Mouse (Mus musculus): ENCODE data around the gene Olig1. TPM values are rescaled to one million over a fixed set of nuclear protein-coding genes. Genes with fewer than 3 reads are reported as not detected.

Gene Olig1
- polyA plus RNA-seq, 1 experiment from 2014 or later, result 2.7 TPM

GRCm38 (mm10) chr16:91260861-91261260, 8.7 kb upstream of the Olig1 start:
- Histone ChIP-seq H3K27ac (replicated peaks; ENCODE audit: low read depth, low read length) (no peak overlapping the region), H3K4me3 (ENCODE audit: low read depth, low read length) (no peak overlapping the region), H3K4me1 (ENCODE audit: control insufficient read depth, insufficient read depth, low read length) (no peaks in the 10 kb centered on the region), H3K36me3 (replicated peaks; ENCODE audit: control insufficient read depth, insufficient read depth, low read depth, low read length) (no peaks in the 10 kb centered on the region), H3K9me3 (replicated peaks; ENCODE audit: control insufficient read depth, low read length) (no peaks in the 10 kb centered on the region), H3K4me2 (ENCODE audit: low read depth, low read length) (no peak overlapping the region), H3K27me3 (ENCODE audit: control insufficient read depth, insufficient read depth, low read length) (peaks cover 22% of the 10 kb centered on the region), H3K9ac (replicated peaks; ENCODE audit: low read length) (no peak overlapping the region)
- DNase-seq (ENCODE audit: low spot score), result no peak
- no peak for ATAC-seq (replicated peaks; ENCODE audit: insufficient number of reproducible peaks, low FRiP score, low TSS enrichment, low read depth)
- 86% methylated on average over 3 of the region's 3 CpGs for WGBS

- Histone ChIP-seq H3K9ac (replicated peaks; ENCODE audit: low read length) (no peak overlapping the region), H3K4me3 (ENCODE audit: low read depth, low read length) (no peak overlapping the region), H3K4me2 (ENCODE audit: low read depth, low read length) (no peak overlapping the region), H3K9me3 (replicated peaks; ENCODE audit: control insufficient read depth, low read length) (no peaks in the 10 kb centered on the region), H3K36me3 (replicated peaks; ENCODE audit: control insufficient read depth, insufficient read depth, low read depth, low read length) (no peaks in the 10 kb centered on the region), H3K27ac (replicated peaks; ENCODE audit: low read depth, low read length) (no peak overlapping the region), H3K4me1 (ENCODE audit: control insufficient read depth, insufficient read depth, low read length) (no peaks in the 10 kb centered on the region), H3K27me3 (ENCODE audit: control insufficient read depth, insufficient read depth, low read length) (peaks cover 18% of the 10 kb centered on the region)
- ATAC-seq (replicated peaks; ENCODE audit: insufficient number of reproducible peaks, low FRiP score, low TSS enrichment, low read depth), result no peak
- 33% methylated on average over 12 of the region's 12 CpGs for WGBS
- no peak for DNase-seq (ENCODE audit: low spot score)
These were observed 6.9 kb upstream of the Olig1 start for GRCm38 (mm10) chr16:91262467-91263220.

- H3K4me1 ChIP-seq (ENCODE audit: control insufficient read depth, insufficient read depth, low read length), result peaks cover 9% of the 10 kb centered on the region
- ATAC-seq (replicated peaks; ENCODE audit: insufficient number of reproducible peaks, low FRiP score, low TSS enrichment, low read depth) (no peak), DNase-seq (ENCODE audit: low spot score) (no peak)
- no peak overlapping the region for H3K9ac ChIP-seq (replicated peaks; ENCODE audit: low read length)
- WGBS, result 76% methylated on average over 6 of the region's 6 CpGs
- no peak overlapping the region for H3K4me3 ChIP-seq (ENCODE audit: low read depth, low read length)
- no peaks in the 10 kb centered on the region for H3K36me3 ChIP-seq (replicated peaks; ENCODE audit: control insufficient read depth, insufficient read depth, low read depth, low read length)
- H3K4me2 ChIP-seq (ENCODE audit: low read depth, low read length), result no peak overlapping the region
- no peaks in the 10 kb centered on the region for H3K9me3 ChIP-seq (replicated peaks; ENCODE audit: control insufficient read depth, low read length)
- H3K27ac ChIP-seq (replicated peaks; ENCODE audit: low read depth, low read length), result no peak overlapping the region
- H3K27me3 ChIP-seq (ENCODE audit: control insufficient read depth, insufficient read depth, low read length), result peaks cover 50% of the 10 kb centered on the region
These were observed 3.6 kb upstream of the Olig1 start for GRCm38 (mm10) chr16:91265972-91266371.

- Histone ChIP-seq H3K9me3 (replicated peaks; ENCODE audit: control insufficient read depth, low read length) (no peaks in the 10 kb centered on the region), H3K36me3 (replicated peaks; ENCODE audit: control insufficient read depth, insufficient read depth, low read depth, low read length) (no peaks in the 10 kb centered on the region), H3K4me1 (ENCODE audit: control insufficient read depth, insufficient read depth, low read length) (peaks cover 9% of the 10 kb centered on the region), H3K27me3 (ENCODE audit: control insufficient read depth, insufficient read depth, low read length) (peaks cover 74% of the 10 kb centered on the region), H3K9ac (replicated peaks; ENCODE audit: low read length) (no peak overlapping the region), H3K27ac (replicated peaks; ENCODE audit: low read depth, low read length) (no peak overlapping the region), H3K4me2 (ENCODE audit: low read depth, low read length) (peak overlapping the region; percentile 86), H3K4me3 (ENCODE audit: low read depth, low read length) (no peak overlapping the region)
- 7% methylated on average over 13 of the region's 13 CpGs for WGBS
- DNase-seq (ENCODE audit: low spot score), result peak; percentile 31
- no peak for ATAC-seq (replicated peaks; ENCODE audit: insufficient number of reproducible peaks, low FRiP score, low TSS enrichment, low read depth)
These were observed 684 bp upstream of the Olig1 start for GRCm38 (mm10) chr16:91268724-91269452.

GRCm38 (mm10) chr16:91270212-91270971, 820 bp downstream of the Olig1 start:
- Histone ChIP-seq H3K27ac (replicated peaks; ENCODE audit: low read depth, low read length) (no peak overlapping the region), H3K4me3 (ENCODE audit: low read depth, low read length) (peak overlapping the region; percentile 35), H3K9me3 (replicated peaks; ENCODE audit: control insufficient read depth, low read length) (no peaks in the 10 kb centered on the region), H3K9ac (replicated peaks; ENCODE audit: low read length) (0 out of 2 replicates have a peak overlapping the region, but pooled peaks have one; percentile 13), H3K4me1 (ENCODE audit: control insufficient read depth, insufficient read depth, low read length) (peaks cover 9% of the 10 kb centered on the region), H3K4me2 (ENCODE audit: low read depth, low read length) (peak overlapping the region; percentile 86), H3K36me3 (replicated peaks; ENCODE audit: control insufficient read depth, insufficient read depth, low read depth, low read length) (no peaks in the 10 kb centered on the region), H3K27me3 (ENCODE audit: control insufficient read depth, insufficient read depth, low read length) (peaks cover 76% of the 10 kb centered on the region)
- DNase-seq (ENCODE audit: low spot score) (peak; percentile 36), ATAC-seq (replicated peaks; ENCODE audit: insufficient number of reproducible peaks, low FRiP score, low TSS enrichment, low read depth) (no peak)
- under 1% methylated on average over 63 of the region's 63 CpGs for WGBS

- DNase-seq (ENCODE audit: low spot score), result peak; percentile 24
- Histone ChIP-seq H3K36me3 (replicated peaks; ENCODE audit: control insufficient read depth, insufficient read depth, low read depth, low read length) (no peaks in the 10 kb centered on the region), H3K4me1 (ENCODE audit: control insufficient read depth, insufficient read depth, low read length) (peaks cover 9% of the 10 kb centered on the region), H3K4me2 (ENCODE audit: low read depth, low read length) (0 out of 2 replicates have a peak overlapping the region, but pooled peaks have one; percentile 20), H3K9me3 (replicated peaks; ENCODE audit: control insufficient read depth, low read length) (no peaks in the 10 kb centered on the region), H3K9ac (replicated peaks; ENCODE audit: low read length) (no peak overlapping the region), H3K27me3 (ENCODE audit: control insufficient read depth, insufficient read depth, low read length) (peaks cover 74% of the 10 kb centered on the region), H3K4me3 (ENCODE audit: low read depth, low read length) (no peak overlapping the region), H3K27ac (replicated peaks; ENCODE audit: low read depth, low read length) (no peak overlapping the region)
- no peak for ATAC-seq (replicated peaks; ENCODE audit: insufficient number of reproducible peaks, low FRiP score, low TSS enrichment, low read depth)
- under 1% methylated on average over 28 of the region's 29 CpGs for WGBS
These were observed 1.5 kb downstream of the Olig1 start for GRCm38 (mm10) chr16:91270982-91271549.

- H3K4me1 ChIP-seq (ENCODE audit: control insufficient read depth, insufficient read depth, low read length), result peaks cover 9% of the 10 kb centered on the region
- no peak overlapping the region for H3K27ac ChIP-seq (replicated peaks; ENCODE audit: low read depth, low read length)
- H3K4me3 ChIP-seq (ENCODE audit: low read depth, low read length), result no peak overlapping the region
- no peak overlapping the region for H3K4me2 ChIP-seq (ENCODE audit: low read depth, low read length)
- no peaks in the 10 kb centered on the region for H3K36me3 ChIP-seq (replicated peaks; ENCODE audit: control insufficient read depth, insufficient read depth, low read depth, low read length)
- WGBS, result 3% methylated on average over 20 of the region's 20 CpGs
- no peak for DNase-seq (ENCODE audit: low spot score)
- no peak for ATAC-seq (replicated peaks; ENCODE audit: insufficient number of reproducible peaks, low FRiP score, low TSS enrichment, low read depth)
- H3K27me3 ChIP-seq (ENCODE audit: control insufficient read depth, insufficient read depth, low read length), result peaks cover 71% of the 10 kb centered on the region
- no peak overlapping the region for H3K9ac ChIP-seq (replicated peaks; ENCODE audit: low read length)
- H3K9me3 ChIP-seq (replicated peaks; ENCODE audit: control insufficient read depth, low read length), result no peaks in the 10 kb centered on the region
These were observed 2.1 kb downstream of the Olig1 start for GRCm38 (mm10) chr16:91271634-91272033.
